Mouse (Mus musculus): Measurements from ENCODE around the gene Dct. TPM values are rescaled to one million over a fixed set of nuclear protein-coding genes. Genes with fewer than 3 reads are reported as not detected.

Gene Dct
- polyA plus RNA-seq (2014; fragmentation: Nextera tagmentation; extraction: Ambion mirVana), result 7.9 and 8.7 TPM in 2 replicates

- no peaks in the 10 kb centered on the region for H3K36me3 ChIP-seq (ENCODE audit: control insufficient read depth, insufficient read depth, low read length)
- peak within 1 kb of the TSS; percentile 40; the same call in 1 of the 2 replicates for H3K9ac ChIP-seq (ENCODE audit: low read length)
- 7% methylated on average over 12 of the region's 13 CpGs for WGBS
- no peaks in the 10 kb centered on the region for H3K27me3 ChIP-seq (replicated peaks; ENCODE audit: control insufficient read depth, insufficient read depth, low read length)
- H3K4me3 ChIP-seq (ENCODE audit: low read depth, low read length), result no peak within 1 kb of the TSS
- peaks cover 13% of the 10 kb centered on the region for H3K4me1 ChIP-seq (ENCODE audit: control insufficient read depth, insufficient read depth, low read length)
- ATAC-seq (peak; percentile 82), DNase-seq (ENCODE audit: low spot score) (peak; percentile 83)
- peak within 1 kb of the TSS; percentile 72 for H3K27ac ChIP-seq (ENCODE audit: low read depth, low read length)
- no peaks in the 10 kb centered on the region for H3K9me3 ChIP-seq (replicated peaks; ENCODE audit: control insufficient read depth, low read length)
- H3K4me2 ChIP-seq (ENCODE audit: low read length), result peak within 1 kb of the TSS; percentile 26
Measured at GRCm38 (mm10) chr14:118051975-118052630, at the start of gene Dct. Gene Dct (minus strand): TSS chr14:118052244.

- ATAC-seq (no peak), DNase-seq (ENCODE audit: low spot score) (no peak)
- no peaks in the 10 kb centered on the region for H3K27me3 ChIP-seq (replicated peaks; ENCODE audit: control insufficient read depth, insufficient read depth, low read length)
- H3K4me3 ChIP-seq (ENCODE audit: low read depth, low read length), result no peak overlapping the region
- WGBS, result 89% methylated on average over 14 of the region's 14 CpGs
- no peak overlapping the region for H3K27ac ChIP-seq (ENCODE audit: low read depth, low read length)
- no peaks in the 10 kb centered on the region for H3K36me3 ChIP-seq (ENCODE audit: control insufficient read depth, insufficient read depth, low read length)
- H3K4me1 ChIP-seq (ENCODE audit: control insufficient read depth, insufficient read depth, low read length), result no peaks in the 10 kb centered on the region
- H3K9ac ChIP-seq (ENCODE audit: low read length), result no peak overlapping the region
- H3K9me3 ChIP-seq (replicated peaks; ENCODE audit: control insufficient read depth, low read length), result no peaks in the 10 kb centered on the region
- no peak overlapping the region for H3K4me2 ChIP-seq (ENCODE audit: low read length)
Measured at GRCm38 (mm10) chr14:118101227-118101990, 49.4 kb upstream of the Dct start.

GRCm38 (mm10) chr14:118098265-118098664 lies 46.2 kb upstream of the Dct start:
- H3K4me2 ChIP-seq (ENCODE audit: low read length), result no peak overlapping the region
- ATAC-seq (no peak), DNase-seq (ENCODE audit: low spot score) (no peak)
- no peaks in the 10 kb centered on the region for H3K9me3 ChIP-seq (replicated peaks; ENCODE audit: control insufficient read depth, low read length)
- H3K4me3 ChIP-seq (ENCODE audit: low read depth, low read length), result no peak overlapping the region
- H3K36me3 ChIP-seq (ENCODE audit: control insufficient read depth, insufficient read depth, low read length), result no peaks in the 10 kb centered on the region
- no peak overlapping the region for H3K9ac ChIP-seq (ENCODE audit: low read length)
- 70% methylated on average over 2 of the region's 2 CpGs for WGBS
- H3K27ac ChIP-seq (ENCODE audit: low read depth, low read length), result no peak overlapping the region
- H3K27me3 ChIP-seq (replicated peaks; ENCODE audit: control insufficient read depth, insufficient read depth, low read length), result no peaks in the 10 kb centered on the region
- H3K4me1 ChIP-seq (ENCODE audit: control insufficient read depth, insufficient read depth, low read length), result no peaks in the 10 kb centered on the region

- peak overlapping the region; percentile 54 for H3K4me3 ChIP-seq (ENCODE audit: low read depth, low read length)
- peak overlapping the region; percentile 70 for H3K4me2 ChIP-seq (ENCODE audit: low read length)
- DNase-seq (ENCODE audit: low spot score), result peak; percentile 56
- no peaks in the 10 kb centered on the region for H3K9me3 ChIP-seq (replicated peaks; ENCODE audit: control insufficient read depth, low read length)
- WGBS, result 1% methylated on average over 18 of the region's 18 CpGs
- H3K36me3 ChIP-seq (ENCODE audit: control insufficient read depth, insufficient read depth, low read length), result no peaks in the 10 kb centered on the region
- peak overlapping the region; percentile 69 for H3K9ac ChIP-seq (ENCODE audit: low read length)
- ATAC-seq, result peak; percentile 45
- no peaks in the 10 kb centered on the region; the same call in 1 of the 2 replicates for H3K27me3 ChIP-seq (replicated peaks; ENCODE audit: control insufficient read depth, insufficient read depth, low read length)
- H3K27ac ChIP-seq (ENCODE audit: low read depth, low read length), result no peak overlapping the region
- no peaks in the 10 kb centered on the region for H3K4me1 ChIP-seq (ENCODE audit: control insufficient read depth, insufficient read depth, low read length)
Measured at GRCm38 (mm10) chr14:118089806-118090392, 37.9 kb upstream of the Dct start.

- H3K9me3 ChIP-seq (replicated peaks; ENCODE audit: control insufficient read depth, low read length), result no peaks in the 10 kb centered on the region
- H3K4me3 ChIP-seq (ENCODE audit: low read depth, low read length), result peak overlapping the region; percentile 54
- peak; percentile 83 for ATAC-seq
- H3K4me2 ChIP-seq (ENCODE audit: low read length), result peak overlapping the region; percentile 70
- DNase-seq (ENCODE audit: low spot score), result peak; percentile 92
- no peaks in the 10 kb centered on the region for H3K36me3 ChIP-seq (ENCODE audit: control insufficient read depth, insufficient read depth, low read length)
- H3K9ac ChIP-seq (ENCODE audit: low read length), result peak overlapping the region; percentile 69
- no peaks in the 10 kb centered on the region for H3K4me1 ChIP-seq (ENCODE audit: control insufficient read depth, insufficient read depth, low read length)
- no peaks in the 10 kb centered on the region; the same call in 1 of the 2 replicates for H3K27me3 ChIP-seq (replicated peaks; ENCODE audit: control insufficient read depth, insufficient read depth, low read length)
- H3K27ac ChIP-seq (ENCODE audit: low read depth, low read length), result no peak overlapping the region
- WGBS, result under 1% methylated on average over 44 of the region's 44 CpGs
Measured at GRCm38 (mm10) chr14:118089215-118089805, 37.3 kb upstream of the Dct start.

GRCm38 (mm10) chr14:118088437-118089207 lies 36.6 kb upstream of the Dct start:
- 3% methylated on average over 22 of the region's 22 CpGs for WGBS
- no peak overlapping the region for H3K27ac ChIP-seq (ENCODE audit: low read depth, low read length)
- DNase-seq (ENCODE audit: low spot score), result no peak

GRCm38 (mm10) chr14:118086271-118087035 lies 34.4 kb upstream of the Dct start:
- Histone ChIP-seq H3K27ac (ENCODE audit: low read depth, low read length) (no peak overlapping the region), H3K9ac (ENCODE audit: low read length) (no peak overlapping the region), H3K4me2 (ENCODE audit: low read length) (no peak overlapping the region), H3K9me3 (replicated peaks; ENCODE audit: control insufficient read depth, low read length) (no peaks in the 10 kb centered on the region), H3K4me1 (ENCODE audit: control insufficient read depth, insufficient read depth, low read length) (no peaks in the 10 kb centered on the region), H3K36me3 (ENCODE audit: control insufficient read depth, insufficient read depth, low read length) (no peaks in the 10 kb centered on the region), H3K27me3 (replicated peaks; ENCODE audit: control insufficient read depth, insufficient read depth, low read length) (no peaks in the 10 kb centered on the region; the same call in 1 of the 2 replicates), H3K4me3 (ENCODE audit: low read depth, low read length) (no peak overlapping the region)
- ATAC-seq (no peak), DNase-seq (ENCODE audit: low spot score) (no peak)
- WGBS, result 58% methylated on average over 5 of the region's 5 CpGs

More at GRCm38 (mm10) chr14:118088437-118089207, 36.6 kb upstream of the Dct start:
- Histone ChIP-seq H3K4me1 (ENCODE audit: control insufficient read depth, insufficient read depth, low read length) (no peaks in the 10 kb centered on the region), H3K36me3 (ENCODE audit: control insufficient read depth, insufficient read depth, low read length) (no peaks in the 10 kb centered on the region), H3K9me3 (replicated peaks; ENCODE audit: control insufficient read depth, low read length) (no peaks in the 10 kb centered on the region), H3K4me3 (ENCODE audit: low read depth, low read length) (peak overlapping the region; percentile 54), H3K9ac (ENCODE audit: low read length) (peak overlapping the region; percentile 69), H3K27me3 (replicated peaks; ENCODE audit: control insufficient read depth, insufficient read depth, low read length) (no peaks in the 10 kb centered on the region; the same call in 1 of the 2 replicates), H3K4me2 (ENCODE audit: low read length) (peak overlapping the region; percentile 70)
- peak; percentile 49 for ATAC-seq
